Mouse (Mus musculus) midbrain, embryonic 16.5 days (tissue): Measurements from ENCODE around the gene Rnd1. TPM values are rescaled to one million over a fixed set of nuclear protein-coding genes. Genes with fewer than 3 reads are reported as not detected.
A peak's percentile ranks its signal among the peaks of the same experiment; 100 is the strongest.

Experiments used
- ATAC-seq: fragments of 200-750 bp; cut with Nextera tagmentation; 2 replicates; pipeline ENCODE4 v1.8.0; 2017; ENCODE audit warnings: moderate TSS enrichment
- H3K27ac ChIP-seq: fragments of 300-500 bp; sonication (generic); 2 replicates; pipeline ENCODE4 v1.5.1; 2014; ENCODE audit warnings: mild to moderate bottlenecking, low read length, mixed read lengths
- H3K27me3 ChIP-seq: fragments of 300-500 bp; sonication (generic); 2 replicates; pipeline ENCODE4 v1.6.1; 2014; ENCODE audit warnings: low read depth, low read length, mixed read lengths; ENCODE audit not compliant: control insufficient read depth, insufficient read depth
- H3K36me3 ChIP-seq: fragments of 300-500 bp; sonication (generic); 2 replicates; pipeline ENCODE4 v1.6.1; 2014; ENCODE audit warnings: mild to moderate bottlenecking, low read length, moderate library complexity, mixed read lengths; ENCODE audit not compliant: control insufficient read depth, insufficient read depth
- H3K4me1 ChIP-seq: fragments of 300-500 bp; sonication (generic); 2 replicates; pipeline ENCODE4 v1.6.1; 2014; ENCODE audit warnings: mild to moderate bottlenecking, low read length, mixed read lengths; ENCODE audit not compliant: control insufficient read depth, insufficient read depth
- H3K4me2 ChIP-seq: fragments of 300-500 bp; sonication (generic); 2 replicates; pipeline ENCODE4 v1.6.1; 2014; ENCODE audit warnings: mild to moderate bottlenecking, low read length, mixed read lengths
- H3K4me3 ChIP-seq: fragments of 300-500 bp; sonication (generic); 2 replicates; pipeline ENCODE4 v1.5.1; 2014; ENCODE audit warnings: low read depth, mild to moderate bottlenecking, low read length, moderate library complexity, mixed read lengths
- H3K9ac ChIP-seq: fragments of 300-500 bp; sonication (generic); 2 replicates; pipeline ENCODE4 v1.6.1; 2014; ENCODE audit warnings: low read depth, low read length, mixed read lengths
- H3K9me3 ChIP-seq: fragments of 300-500 bp; sonication (generic); replicated peaks from 2 replicates; pipeline ENCODE4 v1.6.1; 2014; ENCODE audit warnings: mild to moderate bottlenecking, low read length, mixed read lengths; ENCODE audit not compliant: control insufficient read depth, poor library complexity, severe bottlenecking
- WGBS: fragments of 180-500 bp; shearing (Covaris S2); extraction: QIAGEN DNeasy Blood & Tissue Kit; methylation state at CpG from one replicate; pipeline ENCODE4 v1.1.7; 2014; 5-methylcytosine and 5-hydroxymethylcytosine counted together
- polyA plus RNA-seq: library from polyadenylated mRNA; unstranded; fragments of >200 nt; fragmentation: Nextera tagmentation; extraction: Ambion mirVana; gene quantifications from 2 replicates; pipeline ENCODE4 v1.2.1, GENCODE M21; 2015

Gene Rnd1
- polyA plus RNA-seq, 1 experiment from 2014 or later: 19.8 TPM

DNA sequence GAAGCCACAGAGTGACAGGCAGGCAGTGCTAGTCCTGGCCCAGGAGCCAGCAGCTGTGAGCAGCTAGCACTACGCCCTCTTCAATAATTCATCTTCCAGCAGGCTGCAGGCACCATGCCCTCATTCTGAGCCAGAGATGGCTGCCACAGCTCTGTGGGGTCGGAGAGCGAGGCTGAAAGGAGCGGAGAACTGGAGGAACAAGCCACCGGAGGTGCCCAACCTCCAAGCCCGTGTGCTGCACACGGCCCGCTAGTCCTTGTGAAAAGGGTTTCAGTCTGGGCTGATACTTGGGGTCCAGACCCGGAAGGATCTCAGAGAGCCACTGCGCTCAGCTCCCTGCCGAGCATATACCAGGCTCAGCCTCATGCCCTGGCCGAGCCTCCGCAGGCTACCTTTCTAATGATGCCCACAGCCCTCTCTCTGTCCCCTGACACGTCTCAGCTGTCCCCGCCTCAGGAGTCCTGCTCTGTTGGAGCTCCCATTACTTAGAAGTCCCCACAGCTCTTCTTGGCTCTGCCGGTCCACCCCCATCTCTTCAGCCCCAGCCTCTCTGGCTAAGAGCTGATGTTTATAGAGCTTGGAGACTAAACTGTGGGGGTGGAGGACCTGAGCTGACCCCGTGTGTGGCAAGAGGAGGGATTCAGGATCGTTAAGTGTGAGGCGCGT is 48.5 kb downstream of the Rnd1 start:
- Histone ChIP-seq H3K4me2 (peak overlapping the region; percentile 40), H3K9ac (peak overlapping the region; percentile 61), H3K27ac (peak overlapping the region; percentile 58), H3K9me3 (no peaks in the 10 kb centered on the region; the same call in 1 of the 2 replicates), H3K4me1 (peaks cover 25% of the 10 kb centered on the region), H3K4me3 (peak overlapping the region; percentile 0; the same call in 1 of the 2 replicates), H3K36me3 (no peaks in the 10 kb centered on the region), H3K27me3 (no peaks in the 10 kb centered on the region)
- no peak; the same call in 1 of the 2 replicates for ATAC-seq
- 8% methylated on average over 20 of the region's 20 CpGs for WGBS

GRCm38 (mm10) chr15:98626487-98627212 is 50.6 kb downstream of the Rnd1 start:
- Histone ChIP-seq H3K4me2 (no peak overlapping the region), H3K36me3 (no peaks in the 10 kb centered on the region), H3K27me3 (no peaks in the 10 kb centered on the region), H3K4me1 (peaks cover 16% of the 10 kb centered on the region), H3K4me3 (no peak overlapping the region), H3K9ac (no peak overlapping the region), H3K9me3 (no peaks in the 10 kb centered on the region; the same call in 1 of the 2 replicates), H3K27ac (no peak overlapping the region)
- ATAC-seq: no peak
- 82% methylated on average over 7 of the region's 7 CpGs for WGBS

GRCm38 (mm10) chr15:98626078-98626477 is 51.2 kb downstream of the Rnd1 start:
- Histone ChIP-seq H3K4me2 (no peak overlapping the region), H3K4me1 (peaks cover 13% of the 10 kb centered on the region), H3K36me3 (no peaks in the 10 kb centered on the region), H3K9me3 (no peaks in the 10 kb centered on the region; the same call in 1 of the 2 replicates), H3K4me3 (no peak overlapping the region), H3K27ac (no peak overlapping the region), H3K9ac (no peak overlapping the region), H3K27me3 (no peaks in the 10 kb centered on the region)
- 24% methylated on average over 8 of the region's 8 CpGs for WGBS
- ATAC-seq: no peak

DNA sequence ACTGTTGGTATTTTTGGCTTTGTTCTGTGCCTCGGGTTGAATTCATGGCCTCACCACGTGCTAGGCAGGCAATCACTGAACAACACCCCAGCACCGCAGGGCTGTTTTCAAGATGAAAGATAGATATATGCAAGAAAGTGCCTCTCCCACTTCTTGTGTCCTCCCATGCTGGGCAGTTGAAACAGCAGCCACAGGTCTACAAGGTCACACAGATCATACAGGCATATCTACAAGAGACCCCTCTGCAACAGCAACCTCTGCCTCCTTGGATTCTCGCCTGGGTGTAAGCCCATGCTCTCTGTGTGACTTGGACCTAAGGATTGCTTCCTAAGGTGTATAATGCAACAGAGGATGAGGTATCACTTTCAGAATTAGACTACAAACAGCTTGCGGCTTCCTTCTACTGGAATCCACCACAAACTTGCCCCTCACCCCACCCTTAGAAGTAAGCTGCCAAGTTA is 53.9 kb downstream of the Rnd1 start:
- no peaks in the 10 kb centered on the region for H3K27me3 ChIP-seq
- peaks cover 4% of the 10 kb centered on the region for H3K4me1 ChIP-seq
- H3K9ac ChIP-seq: no peak overlapping the region
- H3K4me3 ChIP-seq: no peak overlapping the region
- no peak overlapping the region for H3K27ac ChIP-seq
- H3K36me3 ChIP-seq: no peaks in the 10 kb centered on the region
- WGBS: 55% methylated on average over 5 of the region's 5 CpGs
- no peak overlapping the region for H3K4me2 ChIP-seq
- ATAC-seq: no peak
- H3K9me3 ChIP-seq: no peaks in the 10 kb centered on the region; the same call in 1 of the 2 replicates

DNA sequence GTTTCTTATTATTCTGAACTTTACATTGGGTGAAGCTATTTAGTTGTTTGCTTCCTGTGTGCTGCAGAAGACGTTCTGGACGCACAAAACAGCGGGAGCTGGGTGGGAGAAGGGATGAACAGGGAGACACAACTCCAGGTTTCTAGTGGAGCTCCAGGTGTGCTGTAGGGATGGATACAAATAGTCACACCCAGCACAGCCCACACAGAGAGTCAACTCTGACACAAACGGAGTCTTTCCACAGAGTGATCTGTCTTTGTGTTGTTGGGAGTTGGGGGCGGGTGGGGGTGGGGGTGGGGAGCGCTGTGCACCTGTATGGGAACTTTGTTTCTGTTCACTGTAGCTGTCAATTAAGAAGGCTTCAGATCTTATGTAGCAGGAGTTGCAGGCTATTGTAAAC is 54.5 kb downstream of the Rnd1 start:
- Histone ChIP-seq H3K36me3 (no peaks in the 10 kb centered on the region), H3K9me3 (no peaks in the 10 kb centered on the region; the same call in 1 of the 2 replicates), H3K9ac (no peak overlapping the region), H3K4me2 (no peak overlapping the region), H3K27me3 (no peaks in the 10 kb centered on the region), H3K4me1 (no peaks in the 10 kb centered on the region), H3K4me3 (no peak overlapping the region), H3K27ac (no peak overlapping the region)
- 29% methylated on average over 6 of the region's 6 CpGs for WGBS
- no peak for ATAC-seq

DNA sequence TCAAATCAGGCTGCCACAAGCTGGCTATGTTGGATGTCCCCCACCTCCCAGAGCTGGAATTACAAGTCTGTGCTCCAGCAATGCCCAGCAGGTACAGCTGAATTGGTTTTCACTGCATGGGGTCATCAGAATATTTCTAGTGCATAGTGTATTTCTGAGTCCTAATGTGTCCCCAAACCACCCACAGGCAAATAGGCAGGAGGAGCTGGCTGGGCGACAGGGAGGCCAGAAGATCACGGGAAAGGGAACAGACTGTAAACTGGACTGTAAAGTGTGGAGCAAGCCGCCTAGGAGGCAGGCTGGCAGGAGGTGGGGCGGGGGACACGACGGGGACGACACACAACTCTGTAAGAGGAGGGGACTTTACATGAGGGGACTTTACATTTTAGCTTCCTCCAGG is 55.1 kb downstream of the Rnd1 start:
- Histone ChIP-seq H3K4me1 (no peaks in the 10 kb centered on the region), H3K36me3 (no peaks in the 10 kb centered on the region), H3K27ac (no peak overlapping the region), H3K9me3 (no peaks in the 10 kb centered on the region; the same call in 1 of the 2 replicates), H3K27me3 (no peaks in the 10 kb centered on the region), H3K4me2 (no peak overlapping the region), H3K9ac (no peak overlapping the region), H3K4me3 (no peak overlapping the region)
- 6% methylated on average over 7 of the region's 7 CpGs for WGBS
- ATAC-seq: no peak

DNA sequence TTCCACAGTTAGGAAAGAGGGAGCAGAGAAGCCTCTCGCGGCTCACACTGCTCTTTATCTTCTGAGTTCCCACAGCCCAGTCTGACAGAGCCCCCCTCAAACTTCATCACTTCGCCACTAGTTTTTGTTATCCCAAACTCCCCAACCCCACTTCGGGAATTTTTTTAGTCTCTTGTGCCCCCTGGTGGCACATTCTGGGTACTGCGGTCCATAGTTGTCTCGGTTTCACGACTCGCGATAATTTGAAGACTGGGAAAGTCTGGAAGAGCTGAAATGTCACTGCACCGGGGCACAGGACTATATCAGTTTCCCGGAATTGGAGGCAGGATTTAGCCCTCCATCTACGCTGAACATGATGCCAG is 60.1 kb downstream of the Rnd1 start:
- H3K9ac ChIP-seq: no peak overlapping the region
- H3K4me1 ChIP-seq: peaks cover 5% of the 10 kb centered on the region; the same call in 1 of the 2 replicates
- H3K36me3 ChIP-seq: no peaks in the 10 kb centered on the region
- no peak for ATAC-seq
- no peak overlapping the region for H3K27ac ChIP-seq
- no peak overlapping the region for H3K4me2 ChIP-seq
- H3K4me3 ChIP-seq: no peak overlapping the region
- no peaks in the 10 kb centered on the region for H3K9me3 ChIP-seq
- H3K27me3 ChIP-seq: no peaks in the 10 kb centered on the region
- WGBS: 0% methylated on average over 12 of the region's 12 CpGs

GRCm38 (mm10) chr15:98616362-98617175 is 60.7 kb downstream of the Rnd1 start:
- H3K9ac ChIP-seq: no peak overlapping the region
- no peak overlapping the region for H3K4me2 ChIP-seq
- no peak overlapping the region for H3K4me3 ChIP-seq
- H3K27me3 ChIP-seq: no peaks in the 10 kb centered on the region
- H3K27ac ChIP-seq: no peak overlapping the region
- 50% methylated on average over 20 of the region's 20 CpGs for WGBS
- ATAC-seq: no peak
- H3K4me1 ChIP-seq: peaks cover 5% of the 10 kb centered on the region; the same call in 1 of the 2 replicates
- no peaks in the 10 kb centered on the region for H3K36me3 ChIP-seq
- H3K9me3 ChIP-seq: no peaks in the 10 kb centered on the region
